Mouse (Mus musculus) intestine, postnatal 0 days (tissue): ENCODE results near the gene Exoc3l. TPM values are rescaled to one million over a fixed set of nuclear protein-coding genes. Genes with fewer than 3 reads are reported as not detected.

ENCODE experiments used
- ATAC-seq: fragments of 200-750 bp; cut with Nextera tagmentation; 2 replicates; pipeline ENCODE4 v1.8.0; 2017; ENCODE audit warnings: mild to moderate bottlenecking, moderate TSS enrichment, moderate library complexity
- H3K27ac ChIP-seq: fragments of 300-500 bp; sonication (generic); 2 replicates; pipeline ENCODE4 v1.5.1; 2014; ENCODE audit warnings: mild to moderate bottlenecking, low read depth, low read length, moderate library complexity
- H3K27me3 ChIP-seq: fragments of 300-500 bp; sonication (generic); replicated peaks from 2 replicates; pipeline ENCODE4 v1.6.1; 2014; ENCODE audit warnings: low read length, mixed read lengths; ENCODE audit not compliant: control insufficient read depth, insufficient read depth
- H3K36me3 ChIP-seq: fragments of 300-500 bp; sonication (generic); 2 replicates; pipeline ENCODE4 v1.6.1; 2014; ENCODE audit warnings: mild to moderate bottlenecking, moderate library complexity; ENCODE audit not compliant: control insufficient read depth, insufficient read depth
- H3K4me1 ChIP-seq: fragments of 300-500 bp; sonication (generic); replicated peaks from 2 replicates; pipeline ENCODE4 v1.6.1; 2014; ENCODE audit warnings: antibody characterized with exemption, low read length, mixed read lengths; ENCODE audit not compliant: control insufficient read depth, insufficient read depth
- H3K4me2 ChIP-seq: fragments of 300-500 bp; sonication (generic); replicated peaks from 2 replicates; pipeline ENCODE4 v1.6.1; 2014; ENCODE audit warnings: low read depth, mild to moderate bottlenecking, moderate library complexity
- H3K4me3 ChIP-seq: fragments of 300-500 bp; sonication (generic); 2 replicates; pipeline ENCODE4 v1.5.1; 2014; ENCODE audit warnings: low read depth, low read length
- H3K9ac ChIP-seq: fragments of 300-500 bp; sonication (generic); 2 replicates; pipeline ENCODE4 v1.6.1; 2014; ENCODE audit warnings: mild to moderate bottlenecking, low read depth, low read length
- H3K9me3 ChIP-seq: fragments of 300-500 bp; sonication (generic); 2 replicates; pipeline ENCODE4 v1.6.1; 2016; ENCODE audit warnings: mixed run types; ENCODE audit not compliant: control insufficient read depth
- CTCF ChIP-seq: sonication (generic); IDR thresholded peaks from 2 replicates; pipeline ENCODE4 v1.5.1; 2016; ENCODE audit warnings: low read depth, mild to moderate bottlenecking, control low read depth, antibody characterized with exemption, moderate library complexity
- WGBS: fragments of 180-500 bp; shearing (Covaris S2); extraction: QIAGEN DNeasy Blood & Tissue Kit; methylation state at CpG from one replicate; pipeline ENCODE4 v1.1.7; 2014; 5-methylcytosine and 5-hydroxymethylcytosine counted together
- polyA plus RNA-seq: library from polyadenylated mRNA; unstranded; fragments of >200 nt; fragmentation: Nextera tagmentation; extraction: Ambion mirVana; gene quantifications from 2 replicates; pipeline ENCODE4 v1.2.1, GENCODE M21; 2015

Exoc3l gene
- polyA plus RNA-seq, 1 experiment from 2014 or later, result 2.5 TPM

DNA sequence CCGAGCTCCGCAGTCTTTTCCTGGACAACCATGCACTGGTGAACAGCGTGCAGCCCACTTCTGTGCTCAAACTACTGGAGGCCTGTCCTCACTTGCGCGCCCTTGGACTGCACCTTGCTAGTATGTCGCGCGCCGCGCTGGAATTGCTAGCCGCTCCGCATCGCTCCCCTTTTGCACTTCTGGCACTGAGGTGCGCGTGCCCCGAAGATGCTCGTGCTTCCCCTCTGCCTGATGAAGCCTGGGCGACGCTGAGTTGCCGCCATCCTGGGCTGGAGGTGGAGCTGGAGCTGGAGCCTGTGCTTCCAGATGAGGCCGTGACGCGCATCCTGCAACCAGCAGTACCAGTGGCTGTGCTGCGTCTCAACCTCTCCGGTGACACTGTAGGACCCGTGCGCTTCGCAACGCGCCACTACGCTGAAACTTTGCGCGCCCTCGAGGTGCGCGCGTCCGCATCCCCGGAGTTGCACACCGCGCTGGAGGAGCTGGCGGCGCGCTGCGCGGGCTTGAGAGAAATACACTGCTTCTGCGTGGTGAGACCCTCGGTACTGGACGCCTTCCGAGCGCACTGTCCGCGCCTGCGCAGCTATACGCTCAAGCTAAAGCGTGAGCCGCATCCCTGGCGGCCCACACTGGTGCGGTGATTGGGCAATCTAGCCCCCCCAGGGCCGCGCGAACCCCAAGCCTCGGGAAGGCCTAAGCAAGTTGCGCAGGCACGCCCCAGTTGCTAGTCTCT lies 27.4 kb downstream of the Exoc3l start:
- peak overlapping the region; percentile 43 for H3K4me3 ChIP-seq
- H3K4me1 ChIP-seq, result peaks cover 22% of the 10 kb centered on the region; the same call in 1 of the 2 replicates
- peaks cover 57% of the 10 kb centered on the region for H3K27me3 ChIP-seq
- no peak for ATAC-seq
- no peak for TF ChIP-seq CTCF
- H3K9me3 ChIP-seq, result no peaks in the 10 kb centered on the region
- 15% methylated on average over 65 of the region's 65 CpGs for WGBS
- H3K27ac ChIP-seq, result no peak overlapping the region
- peak overlapping the region; percentile 78 for H3K4me2 ChIP-seq
- H3K36me3 ChIP-seq, result peaks cover 10% of the 10 kb centered on the region; the same call in 1 of the 2 replicates
- no peak overlapping the region for H3K9ac ChIP-seq

DNA sequence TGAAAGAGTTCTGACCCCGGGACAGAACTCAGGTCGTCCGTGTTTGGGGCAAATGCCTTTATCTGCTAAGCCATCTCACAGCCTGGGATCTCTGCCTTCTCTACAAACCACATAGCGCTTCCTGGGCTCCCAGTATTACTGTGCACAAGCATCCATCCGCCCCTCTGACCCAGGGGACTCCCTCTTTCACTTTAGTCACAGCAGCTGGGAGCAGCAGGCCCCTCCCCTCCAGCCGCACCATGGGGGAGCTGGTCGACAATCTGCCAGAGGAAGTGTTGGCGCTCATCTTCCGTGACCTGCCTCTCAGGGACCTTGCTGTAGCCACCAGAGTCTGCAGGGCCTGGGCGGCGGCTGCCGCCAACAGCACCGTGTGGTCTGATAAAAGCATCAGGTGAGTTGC lies 29.1 kb downstream of the Exoc3l start:
- ATAC-seq, result no peak
- peaks cover 10% of the 10 kb centered on the region; the same call in 1 of the 2 replicates for H3K36me3 ChIP-seq
- H3K9me3 ChIP-seq, result no peaks in the 10 kb centered on the region
- peaks cover 28% of the 10 kb centered on the region for H3K4me1 ChIP-seq
- H3K4me2 ChIP-seq, result no peak overlapping the region
- WGBS, result 64% methylated on average over 13 of the region's 13 CpGs
- H3K9ac ChIP-seq, result no peak overlapping the region
- no peak overlapping the region for H3K4me3 ChIP-seq
- H3K27ac ChIP-seq, result no peak overlapping the region
- TF ChIP-seq CTCF, result no peak
- H3K27me3 ChIP-seq, result peaks cover 40% of the 10 kb centered on the region

DNA sequence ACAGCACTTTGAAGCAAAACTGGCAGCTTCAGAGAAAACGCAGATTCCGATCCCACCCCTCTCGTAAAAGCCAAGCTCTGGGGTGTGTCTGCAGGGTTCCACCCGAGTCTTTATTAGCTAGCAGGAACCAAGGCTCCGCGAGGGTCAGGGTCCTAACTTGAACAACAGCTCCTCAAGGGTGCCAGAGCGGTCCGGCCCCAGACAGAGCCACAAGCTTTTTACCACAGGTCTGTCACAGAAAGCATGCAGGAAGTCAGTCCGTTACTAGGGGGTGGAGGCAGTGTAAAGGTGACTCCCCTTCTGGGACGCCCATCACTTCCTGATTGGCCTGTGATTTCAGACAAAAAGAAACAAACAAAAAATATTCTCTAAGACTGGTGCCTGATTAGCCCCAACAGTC lies 30.8 kb downstream of the Exoc3l start:
- Histone ChIP-seq H3K4me1 (peaks cover 25% of the 10 kb centered on the region), H3K27ac (no peak overlapping the region), H3K4me2 (peak overlapping the region; percentile 78), H3K9me3 (no peaks in the 10 kb centered on the region), H3K36me3 (peaks cover 10% of the 10 kb centered on the region; the same call in 1 of the 2 replicates), H3K9ac (peak overlapping the region; percentile 71), H3K27me3 (peaks cover 23% of the 10 kb centered on the region), H3K4me3 (peak overlapping the region; percentile 73)
- no peak for TF ChIP-seq CTCF
- peak; percentile 25; the same call in 1 of the 2 replicates for ATAC-seq
- 8% methylated on average over 10 of the region's 10 CpGs for WGBS

DNA sequence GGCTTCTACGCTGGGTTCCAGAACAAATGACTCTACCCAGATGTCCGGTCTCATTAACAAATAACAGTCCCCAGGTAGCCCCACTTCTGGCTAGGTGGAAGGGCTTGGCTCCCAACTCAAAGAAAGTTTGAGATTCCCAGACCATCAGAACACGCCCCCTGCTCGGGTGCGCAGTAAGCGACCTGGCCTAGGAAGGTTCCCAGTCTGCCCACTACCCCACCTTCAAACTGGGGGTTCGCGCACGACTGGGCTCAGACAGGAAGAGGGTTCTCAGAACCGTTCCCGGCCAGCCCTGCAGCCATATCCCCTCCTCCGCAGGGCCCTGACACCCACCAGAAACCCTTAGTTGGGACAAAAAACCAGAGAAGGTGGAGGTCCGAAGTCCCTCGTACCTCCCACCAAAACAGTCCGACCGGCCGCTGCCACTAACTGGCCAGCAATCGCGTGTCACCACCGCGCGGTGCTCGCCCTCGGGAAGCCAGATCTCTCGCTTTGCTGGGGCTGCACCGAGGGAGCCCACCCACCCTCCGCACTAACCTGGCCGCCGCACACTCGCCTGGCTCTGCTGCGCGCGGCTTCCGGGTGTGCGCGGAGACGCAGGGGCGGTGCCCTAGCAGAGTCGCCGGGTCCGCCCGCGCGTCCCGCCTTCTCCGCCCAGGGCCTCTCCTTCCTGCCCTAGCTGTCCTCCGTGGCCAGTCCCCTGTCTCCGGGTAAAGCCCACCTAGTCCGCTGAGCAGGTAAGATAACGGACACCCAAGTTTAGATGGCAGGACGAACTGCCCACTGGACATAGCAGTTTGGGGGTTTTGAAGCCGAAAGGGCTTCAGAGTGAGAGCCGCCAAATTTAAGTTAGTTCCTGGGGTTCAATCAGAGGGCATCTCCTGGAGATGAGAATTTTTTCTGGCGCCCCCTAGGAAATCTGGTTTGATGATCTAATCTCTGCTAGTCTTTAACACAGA lies 31.6 kb downstream of the Exoc3l start, which contains the start of the genes Tradd and Fbxl8:
Gene Tradd, minus strand, starts transcription at position 586 of the 959 bp plus-strand sequence.
Gene Fbxl8, plus strand, starts transcription at position 625 of the 959 bp plus-strand sequence.
- Histone ChIP-seq H3K9me3 (no peaks in the 10 kb centered on the region), H3K9ac (peak within 1 kb of the TSS; percentile 71), H3K4me1 (peaks cover 21% of the 10 kb centered on the region), H3K27me3 (peaks cover 18% of the 10 kb centered on the region), H3K27ac (no peak within 1 kb of the TSS), H3K36me3 (peaks cover 10% of the 10 kb centered on the region; the same call in 1 of the 2 replicates), H3K4me3 (peak within 1 kb of the TSS; percentile 73), H3K4me2 (peak within 1 kb of the TSS; percentile 78)
- WGBS, result 1% methylated on average over 54 of the region's 54 CpGs
- peak; percentile 74 for ATAC-seq
- peak; percentile 19; the same call in 1 of the 2 replicates for TF ChIP-seq CTCF

DNA sequence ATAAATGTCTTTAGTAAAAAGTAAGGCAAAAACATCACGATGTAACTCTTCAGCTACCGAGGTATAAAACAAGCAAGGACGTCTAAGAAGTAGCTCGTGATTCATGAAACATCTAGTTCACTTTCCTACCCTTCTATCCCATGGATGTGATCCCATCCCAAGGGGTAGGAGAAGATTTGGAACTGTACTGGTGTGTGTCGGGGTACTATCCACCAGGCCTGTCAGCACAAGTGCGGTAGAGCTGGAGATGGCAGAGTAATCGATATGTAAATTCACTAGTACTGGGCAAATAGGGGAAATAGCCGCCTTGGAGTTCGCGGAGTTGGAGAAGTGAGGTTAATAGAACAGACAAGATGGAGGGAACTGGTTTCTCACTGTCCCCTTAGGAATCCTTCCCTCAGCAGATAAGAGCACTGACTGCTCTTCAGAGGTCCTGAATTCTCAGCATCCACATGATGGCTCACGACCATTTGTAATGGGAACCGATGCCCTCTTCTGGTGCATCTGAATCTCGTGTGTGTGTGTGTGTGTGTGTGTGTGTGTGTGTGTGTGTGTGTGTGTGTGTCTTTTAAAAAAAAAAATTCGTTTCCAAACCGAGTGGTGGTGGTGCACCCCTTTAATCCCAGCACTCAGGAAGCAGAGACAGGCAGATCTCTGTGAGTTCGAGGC lies 32.5 kb downstream of the Exoc3l start:
- H3K36me3 ChIP-seq, result peaks cover 16% of the 10 kb centered on the region; the same call in 1 of the 2 replicates
- peak overlapping the region; percentile 73 for H3K4me3 ChIP-seq
- TF ChIP-seq CTCF, result peak; percentile 39; the same call in 1 of the 2 replicates
- peaks cover 19% of the 10 kb centered on the region for H3K27me3 ChIP-seq
- no peaks in the 10 kb centered on the region for H3K9me3 ChIP-seq
- no peak for ATAC-seq
- no peak overlapping the region for H3K9ac ChIP-seq
- H3K4me2 ChIP-seq, result peak overlapping the region; percentile 78
- H3K4me1 ChIP-seq, result peaks cover 20% of the 10 kb centered on the region
- H3K27ac ChIP-seq, result no peak overlapping the region
- 44% methylated on average over 16 of the region's 16 CpGs for WGBS
